Mouse (Mus musculus) layer of hippocampus, postnatal 14 days (tissue): ENCODE measurements around the gene Epsti1. TPM values are rescaled to one million over a fixed set of nuclear protein-coding genes. Genes with fewer than 3 reads are reported as not detected.
"Not testable (repeated sequence)": the region's sequence is repeated elsewhere in the genome, so short reads cannot be mapped to it uniquely, and the experiment has no call there.

Experiments used
- DNase-seq, 2 experiments: peaks; one replicate each; pipeline ENCODE4 v3.0.0; 2021 to 2022; ENCODE audit warnings: low spot score in 2 of 2, mixed read lengths in 1 of 2
- long read RNA-seq, 2 experiments: library from polyadenylated mRNA; stranded (forward); transcript quantifications; one replicate each; pipeline ENCODE4 v2.0.0; 2021
- total RNA-seq, 2 experiments: library from RNA; stranded (reverse); gene quantifications; 2 replicates each; pipeline ENCODE4 v1.2.3; 2021

Epsti1 gene
- under 1 TPM in 1 of 2 experiments, not detected in 1; 0.23 TPM for total RNA-seq
- long read RNA-seq, experiment 1 = 0 reads
- long read RNA-seq, experiment 2, partial matches to known transcripts = 0 of 1 reads
- long read RNA-seq, experiment 2, other reads (novel, unspliced or antisense) = 1 of 1 reads

DNA sequence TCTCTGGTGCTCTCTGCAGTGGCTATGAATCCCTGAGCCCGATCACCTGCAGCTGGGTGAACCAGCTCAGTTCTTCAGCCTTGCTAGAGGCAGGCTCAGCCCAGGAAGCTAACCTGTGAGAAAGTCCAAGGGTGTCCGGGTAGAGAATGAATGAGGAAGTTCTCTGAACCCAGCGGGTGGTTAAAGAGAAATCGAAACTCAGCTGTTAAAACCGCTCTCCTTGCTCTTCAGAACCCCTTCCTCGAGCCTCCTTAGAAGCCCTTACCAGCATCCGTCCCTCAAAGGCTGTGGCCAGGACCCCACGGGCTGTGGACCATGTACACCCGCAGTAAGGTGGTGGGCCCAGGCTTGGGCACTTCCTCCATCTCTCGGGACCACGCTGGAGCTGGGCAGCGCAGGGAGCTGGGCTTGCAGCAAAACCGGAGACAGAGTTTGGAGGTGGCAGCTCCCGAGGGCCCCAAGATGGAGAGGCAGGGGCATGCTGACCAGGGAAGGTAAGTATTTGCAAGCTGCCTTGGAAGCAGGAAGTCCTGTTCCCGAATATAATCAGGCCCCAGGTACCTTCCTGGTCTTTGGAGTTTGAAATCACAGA lies at the start of gene Epsti1:
TSS of gene Epsti1 (plus strand) at position 69 of the 592 bp plus-strand sequence.
- no peak for DNase-seq

DNA sequence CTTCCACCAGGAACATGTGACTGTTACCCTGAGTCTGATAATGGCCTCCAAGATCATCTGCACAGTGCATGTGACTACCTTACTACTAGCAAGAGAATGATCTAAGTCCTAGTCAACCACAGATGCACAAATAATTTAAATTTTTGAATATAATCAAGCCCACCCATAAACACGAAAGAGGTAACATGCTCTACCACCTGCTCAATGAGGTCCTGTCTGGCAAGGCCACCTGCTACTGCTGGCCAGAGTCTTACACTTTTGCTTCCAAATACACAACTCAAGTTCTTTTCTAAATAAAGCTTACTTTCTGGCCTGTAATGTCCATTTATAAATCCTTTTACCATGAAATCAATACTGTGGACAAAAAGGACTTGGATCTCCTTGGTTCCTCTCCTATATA lies 44.1 kb upstream of the Epsti1 start:
- no peak for DNase-seq

DNA sequence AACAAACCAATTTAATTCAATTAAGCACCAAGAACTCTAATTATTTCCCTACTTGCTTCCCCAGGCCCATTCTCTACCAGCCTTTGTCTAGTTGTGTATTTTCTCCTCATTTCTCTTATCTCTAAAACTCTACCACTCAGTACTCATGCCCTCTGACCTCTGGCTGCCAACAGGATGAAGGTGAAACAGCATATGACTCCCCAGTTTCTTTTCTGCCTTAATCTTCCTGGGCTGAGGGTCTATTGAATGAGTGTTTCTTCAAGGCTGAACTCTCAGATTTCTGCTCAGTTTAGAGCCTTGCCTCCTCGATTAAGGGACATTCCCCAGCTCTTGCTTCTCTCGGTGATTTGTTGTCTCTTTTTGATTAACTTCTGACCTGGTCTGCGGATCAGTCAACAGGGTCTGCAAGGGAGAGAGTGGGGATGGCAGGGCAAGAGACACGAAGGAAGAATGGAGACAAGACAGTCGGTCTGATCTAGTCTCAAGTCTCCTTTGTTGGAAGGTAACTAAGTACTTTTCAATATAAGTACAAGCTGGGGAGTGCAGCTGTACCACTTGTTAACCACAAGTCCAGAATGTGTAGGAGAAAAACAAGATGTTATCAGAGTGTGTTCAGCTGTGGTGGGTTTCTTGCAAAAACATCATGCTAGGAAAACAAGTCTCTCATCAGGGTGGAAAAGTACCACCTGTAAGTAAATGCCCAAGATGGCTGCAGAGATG lies 43.0 kb upstream of the Epsti1 start:
- no peak for DNase-seq

DNA sequence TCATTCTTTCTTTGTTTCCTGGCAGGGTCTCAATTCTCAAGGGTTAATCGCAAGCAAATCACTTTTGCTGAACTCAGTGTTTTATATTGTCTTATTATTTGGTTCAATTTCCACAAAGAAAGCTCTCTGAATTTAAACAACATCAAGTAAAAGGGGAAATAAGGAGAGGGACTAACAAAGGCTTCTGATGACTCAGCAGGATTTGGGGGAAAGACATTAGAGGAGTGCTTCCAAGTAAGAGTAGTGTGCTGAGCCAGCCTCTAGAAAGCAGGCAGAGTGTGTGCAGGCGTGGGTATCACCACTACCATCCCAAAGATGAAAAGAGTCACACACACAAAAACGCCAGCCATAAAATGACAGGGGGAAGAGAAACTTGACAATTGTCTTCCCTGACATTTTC lies 40.0 kb upstream of the Epsti1 start:
- DNase-seq = no peak

DNA sequence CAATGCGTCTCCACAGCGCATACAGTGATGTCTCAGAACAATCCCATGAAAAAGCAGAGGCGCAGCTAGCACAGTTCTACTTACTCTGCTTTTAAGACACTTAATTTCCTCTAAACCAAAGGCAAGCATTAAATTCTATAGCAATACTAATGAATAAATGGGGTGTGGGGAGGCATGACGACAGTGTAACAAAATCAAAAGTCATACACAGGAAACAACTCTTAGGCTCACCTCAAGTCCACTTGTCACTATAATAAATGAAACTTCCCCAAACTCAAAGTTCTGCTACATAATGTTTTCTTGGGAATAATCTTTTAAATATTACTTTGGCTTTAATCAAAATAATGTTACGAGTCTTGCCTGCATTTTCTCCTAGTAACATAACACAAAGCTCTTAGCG lies 39.5 kb upstream of the Epsti1 start:
- no peak for DNase-seq

DNA sequence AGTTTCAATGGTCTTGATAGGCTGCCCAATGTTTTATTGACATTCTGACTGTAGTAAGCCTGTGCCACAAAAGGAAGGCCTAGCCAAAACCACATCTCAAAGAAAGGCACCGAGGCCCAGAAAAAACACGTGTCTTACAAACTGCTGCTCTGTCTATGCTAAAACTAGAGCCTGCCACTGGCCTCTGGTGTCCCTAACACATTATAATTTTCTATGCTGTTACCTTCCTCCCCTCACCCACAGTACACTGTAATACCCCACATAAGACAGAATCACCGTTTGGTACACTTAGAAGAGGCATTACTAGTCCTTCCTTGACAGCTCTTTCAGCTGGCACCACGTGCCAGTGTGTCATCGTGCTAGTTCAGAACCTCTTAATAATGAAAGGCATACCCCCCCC lies 36.4 kb upstream of the Epsti1 start:
- no peak for DNase-seq

DNA sequence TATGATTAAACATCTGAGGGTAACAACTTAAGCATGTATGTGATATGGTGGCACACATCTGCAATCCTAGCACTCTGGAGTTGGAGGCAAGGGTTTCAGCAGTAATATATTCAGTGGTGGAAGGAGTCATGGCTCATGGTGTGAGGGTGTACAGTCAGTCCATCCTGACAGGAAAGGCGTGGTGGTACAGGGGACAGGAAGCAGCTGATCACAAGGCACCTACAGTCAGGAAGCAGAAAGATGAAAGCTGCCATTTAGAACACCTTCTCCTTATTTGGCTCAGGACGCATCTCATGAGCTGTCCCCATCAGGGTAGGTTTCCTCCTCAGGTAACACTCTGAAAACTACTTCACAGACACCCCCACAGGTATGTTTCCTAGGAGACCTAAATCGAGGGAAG lies 33.1 kb upstream of the Epsti1 start:
- no peak for DNase-seq

DNA sequence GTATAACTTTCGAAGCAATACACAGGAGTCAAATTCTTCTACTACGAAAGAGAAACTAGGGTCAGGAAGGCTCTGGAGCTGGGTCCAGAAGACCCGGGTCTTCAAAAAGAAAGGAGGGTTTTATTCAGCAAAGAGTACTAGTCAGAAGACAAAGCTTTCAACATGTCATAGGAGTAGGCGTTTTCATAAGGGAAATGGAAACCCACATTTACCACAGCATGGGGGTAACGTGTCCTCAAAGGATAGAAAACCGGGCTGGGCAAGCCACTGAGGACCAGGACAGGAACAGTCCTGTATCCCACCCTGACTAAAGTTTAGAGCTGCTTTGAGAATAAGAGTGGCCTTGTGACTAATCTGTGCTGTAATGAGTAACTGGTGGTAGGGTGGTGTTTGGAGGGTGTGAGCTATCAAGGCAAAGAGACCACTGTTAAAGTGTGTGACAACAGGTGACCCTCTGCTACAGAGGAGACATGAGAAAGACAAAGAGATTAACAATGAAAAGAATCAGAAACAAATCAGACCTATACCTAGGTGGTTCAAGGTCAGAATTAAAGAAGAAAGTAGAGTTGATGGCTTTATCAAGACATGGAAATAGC lies 32.6 kb upstream of the Epsti1 start:
- no peak for DNase-seq

DNA sequence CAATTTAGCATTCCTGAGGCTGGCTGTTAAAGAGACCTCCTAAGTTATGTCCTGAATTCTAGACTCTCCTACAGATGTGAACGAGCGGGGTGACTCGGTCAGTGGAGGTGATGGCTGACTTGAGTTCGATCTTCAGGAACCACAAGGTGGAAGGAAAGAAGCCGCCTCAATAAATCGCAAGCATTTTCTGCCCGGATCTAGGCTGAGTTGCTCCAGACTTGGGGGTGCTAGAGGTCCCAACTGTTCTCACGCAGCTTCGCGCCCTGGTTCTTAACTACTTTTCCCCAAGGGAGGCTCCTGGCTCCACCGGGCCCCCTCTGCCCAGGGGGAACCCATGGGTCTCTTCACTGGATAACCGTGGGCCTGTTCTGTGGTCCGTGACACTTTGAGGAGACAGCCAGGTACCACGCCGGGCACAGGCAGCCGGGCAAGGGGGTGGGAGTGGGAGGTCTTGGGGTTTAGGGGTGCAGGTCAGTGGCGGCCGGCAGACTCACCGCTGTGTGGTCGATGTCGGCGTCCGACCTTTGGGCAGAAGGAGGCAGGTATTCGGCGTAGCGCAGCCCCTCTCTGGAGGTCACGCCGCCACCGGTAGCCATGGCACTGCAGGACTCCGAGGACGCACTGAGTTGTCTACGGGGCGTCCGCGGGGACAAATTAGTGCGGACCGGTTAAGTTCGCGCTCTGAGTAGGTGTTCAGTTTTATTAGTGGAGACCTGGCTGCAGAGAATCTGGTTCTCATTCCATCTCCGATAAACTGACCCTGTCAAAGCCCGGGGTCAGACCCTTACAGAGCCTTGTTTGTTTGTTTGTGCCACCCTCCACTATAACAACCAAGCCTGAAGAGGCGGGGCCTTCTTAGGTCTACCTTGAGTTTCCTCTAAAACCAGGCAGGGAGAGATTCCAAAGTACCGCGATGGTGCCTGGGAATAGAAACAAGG lies 29.5 kb upstream of the Epsti1 start, which contains the start of gene Dnajc15:
TSS of gene Dnajc15 (minus strand) at position 822 of the 938 bp plus-strand sequence.
- peak; percentile 83 to 87 for DNase-seq

DNA sequence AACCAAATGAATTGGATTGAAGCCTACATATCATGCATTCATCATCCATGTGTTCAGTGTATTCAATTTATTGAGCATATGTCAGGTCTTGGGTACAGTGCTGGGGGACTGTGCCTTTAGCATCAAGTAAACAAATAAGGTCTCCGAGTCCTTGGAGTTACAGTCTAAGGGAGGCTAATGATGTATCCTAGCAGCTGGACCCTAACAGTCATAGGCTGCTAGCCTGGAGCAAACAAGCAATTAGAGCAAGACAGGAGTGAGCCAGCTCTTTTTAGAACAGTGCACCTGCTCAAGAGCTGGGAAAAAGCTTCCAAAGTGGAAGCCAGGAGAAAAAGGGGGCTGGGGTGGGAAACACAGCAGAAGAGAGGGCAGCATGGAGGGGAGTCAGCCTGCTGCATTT lies 27.8 kb upstream of the Epsti1 start:
- peak; percentile 17 to 34 for DNase-seq

DNA sequence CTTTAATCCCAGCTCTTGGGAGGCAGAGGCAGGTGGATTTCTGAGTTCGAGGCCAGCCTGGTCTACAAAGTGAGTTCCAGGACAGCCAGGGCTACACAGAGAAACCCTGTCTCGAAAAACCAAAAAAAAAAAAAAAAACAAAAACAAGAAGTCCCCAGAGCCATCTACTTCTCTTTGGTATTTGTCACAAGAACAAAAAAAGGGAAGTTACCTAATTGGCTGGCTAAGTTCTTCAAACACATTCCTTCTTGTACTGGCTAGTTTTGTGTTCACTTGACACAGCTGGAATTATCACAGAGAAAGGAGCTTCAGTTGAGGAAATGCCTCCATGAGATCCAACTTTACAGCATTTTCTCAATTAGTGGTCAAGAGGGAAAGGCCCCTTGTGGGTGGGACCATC lies 26.2 kb upstream of the Epsti1 start:
- DNase-seq = not testable (repeated sequence)

DNA sequence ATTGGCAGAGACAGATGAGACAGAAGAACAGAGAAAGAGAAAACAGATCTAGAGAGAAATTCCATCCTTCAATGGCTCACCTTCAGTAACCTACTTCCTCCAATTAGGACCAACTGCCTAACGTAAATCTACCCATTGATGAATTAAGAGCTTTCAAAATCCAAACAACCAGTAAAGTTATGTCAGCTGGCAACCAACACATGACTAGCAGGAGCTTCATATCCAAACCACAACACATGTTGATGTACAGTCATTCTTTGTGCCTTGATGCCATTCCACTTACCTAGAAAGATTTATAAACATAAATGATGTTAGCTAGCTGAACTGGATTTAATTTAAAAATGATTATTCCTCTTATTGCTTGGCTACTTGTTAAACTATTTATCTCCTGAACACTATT lies 22.0 kb upstream of the Epsti1 start:
- DNase-seq = no peak

DNA sequence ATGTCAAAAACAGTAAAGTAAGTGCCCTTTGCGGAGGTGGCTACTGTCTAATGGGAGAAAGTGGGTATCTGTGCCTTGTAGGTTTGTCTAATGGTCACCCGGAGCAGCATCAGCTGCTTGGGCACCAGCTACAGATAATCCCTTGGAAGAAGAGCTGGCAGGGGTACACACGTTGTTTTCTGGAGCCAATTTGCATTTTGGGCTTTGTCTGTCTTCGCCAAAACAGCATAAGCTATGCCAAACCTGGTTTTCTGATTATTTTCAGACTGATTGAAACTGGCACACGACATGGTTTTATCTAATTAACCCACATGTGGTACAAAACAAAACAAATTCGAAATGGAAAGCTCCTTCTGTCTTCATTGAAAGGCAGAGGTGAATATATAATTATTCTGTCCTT lies 21.4 kb upstream of the Epsti1 start:
- peak; percentile 32 to 75 for DNase-seq

DNA sequence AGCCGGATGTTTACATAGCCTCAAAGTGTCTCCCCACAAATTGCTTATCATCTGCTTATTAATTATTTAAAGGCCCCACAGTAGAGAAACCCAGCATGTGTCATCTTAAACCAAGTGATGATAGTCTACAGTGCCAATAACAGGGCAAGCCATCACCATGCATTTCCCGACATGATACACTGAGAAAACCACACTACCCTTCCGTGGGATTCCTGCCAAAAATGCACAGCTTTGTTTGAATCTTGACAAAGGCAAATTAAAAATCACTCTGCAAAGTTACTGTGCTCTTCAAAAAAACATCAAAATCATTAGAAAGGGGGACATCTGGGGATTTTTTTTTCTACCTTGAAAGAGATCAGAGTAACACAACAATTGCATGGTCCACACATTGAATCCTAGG lies 17.7 kb upstream of the Epsti1 start:
- DNase-seq = no peak

DNA sequence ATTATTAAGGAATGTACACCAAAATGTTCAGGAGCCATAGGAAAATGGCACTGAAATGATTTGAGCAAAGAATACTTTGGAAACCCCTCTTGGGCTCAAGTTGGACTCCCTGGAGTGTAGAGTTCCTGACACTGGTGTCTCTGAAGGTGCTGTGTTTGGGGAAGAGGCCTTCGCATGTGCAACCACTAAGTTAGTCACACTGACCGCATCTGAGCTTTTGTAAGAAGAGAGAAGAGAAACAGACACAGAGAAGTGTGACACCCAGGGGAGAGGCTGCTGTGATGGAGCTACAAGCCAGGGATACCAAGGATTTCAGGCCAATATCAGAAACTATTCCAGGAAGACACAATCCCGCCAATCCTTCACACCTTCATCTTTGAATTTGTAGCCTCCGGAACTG lies 17.1 kb upstream of the Epsti1 start:
- no peak for DNase-seq

DNA sequence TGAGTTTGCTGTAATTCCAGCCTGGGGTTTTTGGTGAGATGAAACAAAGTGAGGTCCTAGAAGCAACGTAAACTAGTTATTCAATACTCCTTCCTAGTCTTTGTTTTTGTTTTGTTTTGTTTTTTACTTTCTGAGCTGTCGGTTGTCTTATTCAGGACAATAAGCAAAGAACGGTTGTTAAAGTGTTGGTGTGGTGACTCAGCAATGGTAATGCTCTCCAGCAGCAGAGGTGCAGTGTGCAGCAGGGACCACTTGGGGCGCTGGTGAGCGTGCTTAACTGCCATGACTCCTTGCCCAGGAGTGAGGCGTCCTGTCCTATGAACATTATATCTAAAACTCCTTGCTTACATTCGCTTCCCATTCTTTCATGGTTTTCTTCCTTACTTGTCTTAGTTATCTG lies 14.1 kb upstream of the Epsti1 start:
- DNase-seq = no peak

DNA sequence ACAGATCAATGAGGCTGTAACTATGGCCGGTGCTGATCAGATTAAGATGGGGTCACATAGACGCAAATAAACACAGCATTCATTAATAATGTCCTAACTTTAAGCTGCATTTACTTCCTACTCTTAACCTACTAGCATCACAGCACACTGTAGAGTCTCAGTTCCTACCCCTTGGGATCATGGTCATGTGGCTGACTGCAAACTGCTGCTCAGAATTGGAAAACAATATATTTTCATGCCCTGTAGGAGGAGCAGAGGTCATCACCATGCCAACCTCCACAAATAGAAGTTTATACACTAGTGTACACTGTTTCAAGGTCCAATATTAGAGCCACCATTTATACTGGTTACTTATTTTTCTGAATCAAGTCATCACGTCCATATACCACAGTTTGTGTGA lies 8.1 kb upstream of the Epsti1 start:
- no peak for DNase-seq

DNA sequence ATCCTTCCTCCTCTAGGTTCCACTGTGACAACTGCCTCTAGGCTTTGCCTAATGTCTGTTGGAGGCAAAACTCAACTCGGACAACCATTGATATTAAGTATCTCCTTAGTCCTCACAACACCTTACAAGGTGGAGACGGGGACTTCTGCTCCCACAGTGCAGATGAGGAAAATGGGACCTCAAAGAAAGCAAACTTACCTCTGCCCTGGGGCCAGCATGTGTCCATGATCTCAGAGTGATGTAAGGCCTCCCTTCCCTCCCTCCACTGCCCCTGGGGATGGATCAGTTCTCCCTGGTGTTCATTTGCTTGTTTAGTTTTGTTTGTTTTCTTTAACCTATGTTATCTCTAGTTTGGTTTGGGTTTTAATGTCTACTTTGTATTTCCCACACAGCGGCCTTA lies 1.5 kb upstream of the Epsti1 start:
- no peak for DNase-seq

DNA sequence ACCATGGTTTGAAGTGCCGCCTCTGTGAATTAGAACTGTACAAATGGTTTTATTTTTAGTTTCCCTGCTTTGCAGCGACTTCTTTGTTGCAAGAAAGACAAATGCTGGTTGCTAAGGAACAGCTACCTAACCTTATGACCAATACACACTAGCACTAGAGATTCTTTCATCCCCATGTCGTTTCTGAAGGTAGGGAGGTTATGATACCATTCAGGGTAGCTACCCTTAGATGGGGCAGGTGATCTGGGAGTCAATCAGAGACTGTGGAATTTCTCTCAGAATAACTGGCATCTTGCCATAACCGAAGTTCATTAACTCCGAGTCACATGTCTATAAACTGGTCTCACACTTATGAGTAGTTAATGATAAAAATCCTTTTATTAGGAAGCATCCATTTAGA lies 1.4 kb downstream of the Epsti1 start:
- peak in 1 of 2 experiments; percentile 8 for DNase-seq

DNA sequence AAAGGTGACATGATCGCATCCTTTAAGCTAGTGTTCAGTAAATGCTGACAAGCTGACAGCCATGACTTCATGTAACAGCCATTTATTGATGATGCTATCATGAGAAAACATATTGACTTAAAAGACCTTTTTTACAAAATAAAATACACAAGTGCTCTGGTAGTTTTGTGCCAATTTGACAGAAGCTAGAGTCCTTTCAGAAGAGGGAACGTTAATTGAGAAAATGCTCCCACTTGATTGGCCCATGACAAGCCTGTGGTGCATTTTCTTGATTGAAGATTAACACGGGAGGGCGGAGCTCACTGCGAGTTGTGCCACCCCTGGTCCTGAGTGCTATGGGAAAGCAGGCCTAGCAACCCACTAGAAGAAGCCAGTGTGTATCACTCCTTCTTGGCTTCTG lies 2.5 kb downstream of the Epsti1 start:
- DNase-seq = no peak

DNA sequence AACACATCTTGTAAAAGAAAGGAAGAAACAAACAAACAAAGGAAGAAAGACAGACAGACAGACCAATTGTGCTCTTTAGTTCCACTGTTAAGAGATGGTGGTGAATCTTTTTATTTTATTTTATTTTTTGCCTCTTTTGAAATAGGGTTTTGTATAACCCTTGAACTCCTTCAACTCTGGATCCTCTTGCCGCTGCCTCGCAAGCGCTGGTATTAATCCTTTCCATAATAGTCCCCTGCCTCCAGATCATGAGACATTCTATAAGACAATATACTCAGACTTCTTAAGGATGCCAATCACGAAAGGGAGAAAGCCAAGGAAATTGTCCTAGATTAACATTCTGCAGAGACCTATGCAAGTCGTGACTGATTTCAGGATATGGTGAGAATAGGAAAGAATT lies 11.7 kb downstream of the Epsti1 start:
- no peak for DNase-seq
